In the genomic region with DNA sequence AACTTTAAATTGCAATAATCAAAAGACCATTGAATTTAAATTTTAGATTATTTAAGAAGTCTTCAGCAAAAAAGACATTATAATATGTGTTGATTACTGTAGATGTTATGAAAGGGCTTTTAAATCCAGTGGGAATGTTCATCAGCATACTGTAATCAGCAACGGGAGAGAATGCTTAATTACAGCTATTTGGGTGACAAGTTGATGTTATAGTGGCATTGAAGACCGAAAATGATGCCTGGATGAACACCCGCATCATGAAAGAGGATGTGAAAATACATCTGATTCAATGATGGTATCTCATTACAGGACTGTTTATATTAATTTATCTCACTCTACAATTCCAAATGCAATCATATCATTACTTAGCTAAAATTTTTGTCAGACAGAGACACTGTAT, we compare ENCODE assay signal across 16 mouse cellular contexts.
"Had no signal": no experiment of that assay in that cellular context is flagged by ENCODE, and none has a peak within 500 bp of the region (broad histone marks: within the 10 kb centered on the region; RNA-seq: fewer than 3 reads in every experiment).

No protein-coding gene starts in this region.

- H3K4me3 ChIP-seq: limb, embryonic 12.5 days; limb, embryonic 15.5 days; lung, embryonic 15.5 days had no signal

- H3K27ac ChIP-seq: limb, embryonic 12.5 days; limb, embryonic 15.5 days; liver, embryonic 14.5 days; lung, embryonic 15.5 days had no signal

- H3K4me2 ChIP-seq: limb, embryonic 12.5 days; limb, embryonic 15.5 days; liver, embryonic 11.5 days; lung, embryonic 15.5 days; midbrain, embryonic 11.5 days had no signal

- H3K27me3 ChIP-seq: limb, embryonic 12.5 days; limb, embryonic 15.5 days; lung, embryonic 15.5 days had no signal

- DNase-seq: kidney, postnatal 14 days; kidney, postnatal 4 days; left cerebral cortex, postnatal 4 days; liver, postnatal 0 days; lung, postnatal 10 days; lung, postnatal 36 days; midbrain, embryonic 14.5 days; thymus, adult 18-20 months; thymus, postnatal 14 days; thymus, postnatal 4 days had no signal

- H3K4me1 ChIP-seq: limb, embryonic 12.5 days; limb, embryonic 15.5 days; lung, embryonic 15.5 days had no signal

- ATAC-seq: liver, postnatal 0 days had no signal

- H3K9me3 ChIP-seq: limb, embryonic 12.5 days; limb, embryonic 15.5 days; lung, embryonic 15.5 days had no signal

- H3K36me3 ChIP-seq: limb, embryonic 12.5 days; limb, embryonic 15.5 days; lung, embryonic 15.5 days had no signal

- H3K9ac ChIP-seq: limb, embryonic 12.5 days; limb, embryonic 15.5 days; liver, embryonic 14.5 days; liver, postnatal 0 days; lung, embryonic 15.5 days had no signal
